Mouse (Mus musculus): ENCODE measurements around the gene Gm4737. TPM values are rescaled to one million over a fixed set of nuclear protein-coding genes. Genes with fewer than 3 reads are reported as not detected.

The Gm4737 gene
- total and polyA plus RNA-seq, 3 experiments: 50.4 to 101 (median 53.7) TPM

DNA sequence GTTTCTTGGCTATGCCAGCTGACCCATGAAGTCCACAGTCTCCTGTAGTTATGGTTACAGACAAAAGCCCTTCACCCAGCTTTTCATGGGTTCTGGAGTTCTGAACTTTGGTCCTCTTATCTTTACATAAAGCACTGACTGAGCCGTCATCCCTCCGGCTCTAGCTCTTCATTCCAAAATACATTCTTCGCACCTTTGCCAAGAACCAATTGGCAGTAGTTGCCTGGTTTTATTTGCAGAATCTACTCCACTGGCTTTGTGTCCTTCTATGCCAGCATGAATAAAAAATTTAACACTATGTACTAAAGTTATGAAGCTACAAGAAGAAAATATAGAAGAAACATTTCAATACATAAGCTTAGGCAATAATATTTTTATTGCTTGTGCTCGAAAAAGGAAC is 10.4 kb upstream of the Gm4737 start:
- Histone ChIP-seq H3K9me3 (replicated peaks) (peaks cover 4% of the 10 kb centered on the region; the same call in 1 of the 2 replicates), H3K4me1 (ENCODE audit: insufficient read depth, low read depth, low read length) (no peaks in the 10 kb centered on the region), H3K4me3 (ENCODE audit: low read depth, low read length) (no peak overlapping the region), H3K36me3 (replicated peaks) (no peaks in the 10 kb centered on the region), H3K27me3 (ENCODE audit: insufficient read depth, low read length) (no peaks in the 10 kb centered on the region)
- no peak for ATAC-seq (ENCODE audit: extremely low read depth, insufficient number of reproducible peaks, low FRiP score, poor library complexity, severe bottlenecking)
- no peak for DNase-seq (ENCODE audit: low spot score)
- TF ChIP-seq CTCF (IDR thresholded peaks at IDR 0.05; ENCODE audit: low read depth, low read length) (no peak), TAL1 (conservative IDR thresholded peaks at IDR 0.05; ENCODE audit: low read depth, low read length) (no peak), POLR2AphosphoS5 (IDR thresholded peaks at IDR 0.05; ENCODE audit: insufficient replicate concordance, low read depth, low read length) (no peak), GATA1 (IDR thresholded peaks at IDR 0.05; ENCODE audit: borderline replicate concordance, low read length) (no peak), GATA2 (IDR thresholded peaks at IDR 0.05; ENCODE audit: borderline replicate concordance, low read depth, low read length) (no peak)

DNA sequence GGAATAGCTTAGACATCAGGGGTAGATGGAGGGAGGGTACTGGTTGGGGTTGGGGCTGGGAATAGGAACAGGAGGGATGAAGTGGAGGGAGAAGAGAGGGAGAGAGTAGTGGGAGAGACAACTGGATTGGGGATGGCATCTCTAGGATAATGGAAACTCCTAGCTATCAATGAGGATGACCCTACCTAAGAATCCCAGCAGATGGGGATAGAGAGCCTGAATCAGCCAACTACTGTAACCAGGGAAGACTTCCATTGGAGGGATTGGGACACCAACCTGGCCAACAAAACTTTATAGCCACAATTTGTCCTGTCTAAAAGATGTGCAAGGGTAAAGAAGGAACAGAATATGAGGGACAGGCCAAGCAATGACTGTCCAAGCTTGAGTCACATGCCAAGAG is 3.7 kb downstream of the Gm4737 start:
- peaks cover 2% of the 10 kb centered on the region for H3K36me3 ChIP-seq (replicated peaks)
- peaks cover 5% of the 10 kb centered on the region; the same call in 1 of the 2 replicates for H3K9me3 ChIP-seq (replicated peaks)
- H3K4me1 ChIP-seq (ENCODE audit: insufficient read depth, low read depth, low read length): no peaks in the 10 kb centered on the region
- no peak for DNase-seq (ENCODE audit: low spot score)
- no peak for TF ChIP-seq CTCF (IDR thresholded peaks at IDR 0.05; ENCODE audit: low read depth, low read length)
- no peak for TF ChIP-seq POLR2AphosphoS5 (IDR thresholded peaks at IDR 0.05; ENCODE audit: insufficient replicate concordance, low read depth, low read length)
- TF ChIP-seq GATA2 (IDR thresholded peaks at IDR 0.05; ENCODE audit: borderline replicate concordance, low read depth, low read length): no peak
- TF ChIP-seq TAL1 (conservative IDR thresholded peaks at IDR 0.05; ENCODE audit: low read depth, low read length): no peak
- no peak for TF ChIP-seq GATA1 (IDR thresholded peaks at IDR 0.05; ENCODE audit: borderline replicate concordance, low read length)
- no peaks in the 10 kb centered on the region for H3K27me3 ChIP-seq (ENCODE audit: insufficient read depth, low read length)
- no peak for ATAC-seq (ENCODE audit: extremely low read depth, insufficient number of reproducible peaks, low FRiP score, poor library complexity, severe bottlenecking)
- no peak overlapping the region for H3K4me3 ChIP-seq (ENCODE audit: low read depth, low read length)

DNA sequence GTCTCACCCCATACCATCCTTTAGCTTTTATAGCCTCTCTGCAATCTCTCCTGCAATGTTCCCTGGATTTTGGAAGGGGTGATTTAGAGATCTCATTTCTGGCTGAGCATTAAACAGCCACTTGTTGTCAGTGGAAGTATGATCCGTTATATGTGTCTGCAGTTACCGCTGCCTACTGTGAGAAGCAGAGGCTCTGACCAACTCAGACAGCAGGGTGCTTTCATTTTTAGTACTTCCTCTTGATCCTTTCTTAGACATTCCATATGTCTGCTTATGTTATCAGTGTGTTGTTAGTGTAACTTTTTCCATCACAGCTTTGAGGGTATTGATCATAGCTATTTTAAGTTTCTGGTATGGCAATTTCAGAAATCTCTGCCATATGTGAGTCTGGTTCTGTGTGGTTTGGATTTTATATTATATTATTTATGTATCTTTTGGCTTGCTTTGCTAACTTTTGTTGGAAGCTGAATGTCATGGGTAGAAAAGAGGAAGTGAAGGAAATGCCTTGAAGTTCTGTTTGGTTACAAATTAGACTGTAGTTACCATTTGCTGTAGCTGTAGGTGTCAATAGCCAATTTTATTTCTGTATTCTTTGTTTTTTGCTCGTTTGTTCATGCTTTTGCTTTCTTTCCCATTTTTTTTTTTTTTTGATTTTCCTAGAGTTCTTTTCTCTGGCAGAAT is 6.1 kb downstream of the Gm4737 start:
- no peak for DNase-seq (ENCODE audit: low spot score)
- no peak for ATAC-seq (ENCODE audit: extremely low read depth, insufficient number of reproducible peaks, low FRiP score, poor library complexity, severe bottlenecking)
- no peaks in the 10 kb centered on the region for H3K4me1 ChIP-seq (ENCODE audit: insufficient read depth, low read depth, low read length)
- TF ChIP-seq GATA1 (IDR thresholded peaks at IDR 0.05; ENCODE audit: borderline replicate concordance, low read length) (no peak), TAL1 (conservative IDR thresholded peaks at IDR 0.05; ENCODE audit: low read depth, low read length) (no peak), GATA2 (IDR thresholded peaks at IDR 0.05; ENCODE audit: borderline replicate concordance, low read depth, low read length) (no peak), CTCF (IDR thresholded peaks at IDR 0.05; ENCODE audit: low read depth, low read length) (no peak), POLR2AphosphoS5 (IDR thresholded peaks at IDR 0.05; ENCODE audit: insufficient replicate concordance, low read depth, low read length) (no peak)
- H3K27me3 ChIP-seq (ENCODE audit: insufficient read depth, low read length): no peaks in the 10 kb centered on the region
- peaks cover 2% of the 10 kb centered on the region for H3K36me3 ChIP-seq (replicated peaks)
- no peak overlapping the region for H3K4me3 ChIP-seq (ENCODE audit: low read depth, low read length)
- H3K9me3 ChIP-seq (replicated peaks): peaks cover 8% of the 10 kb centered on the region; the same call in 1 of the 2 replicates

DNA sequence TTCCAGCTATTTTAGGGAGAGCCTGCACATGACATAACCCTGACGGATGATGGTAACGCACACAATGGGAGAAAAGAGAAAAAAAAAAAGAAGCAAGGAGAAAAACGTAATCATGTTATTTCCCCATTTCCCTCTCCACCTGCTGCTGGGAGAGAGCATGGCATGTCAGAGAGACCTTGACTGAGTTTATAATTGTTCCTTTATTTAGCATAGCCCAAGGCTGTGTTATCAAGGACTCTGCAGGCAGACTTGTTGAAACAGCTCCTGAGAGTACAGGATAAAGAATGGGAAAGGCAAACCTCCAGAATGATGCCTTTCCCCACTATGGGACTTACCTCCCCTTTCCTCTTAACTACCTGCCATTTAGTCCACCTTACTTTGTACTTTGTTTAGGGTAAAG is 7.9 kb downstream of the Gm4737 start:
- no peak for DNase-seq (ENCODE audit: low spot score)
- Histone ChIP-seq H3K4me1 (ENCODE audit: insufficient read depth, low read depth, low read length) (no peaks in the 10 kb centered on the region), H3K4me3 (ENCODE audit: low read depth, low read length) (no peak overlapping the region), H3K36me3 (replicated peaks) (no peaks in the 10 kb centered on the region), H3K27me3 (ENCODE audit: insufficient read depth, low read length) (no peaks in the 10 kb centered on the region), H3K9me3 (replicated peaks) (peaks cover 8% of the 10 kb centered on the region; the same call in 1 of the 2 replicates)
- no peak for ATAC-seq (ENCODE audit: extremely low read depth, insufficient number of reproducible peaks, low FRiP score, poor library complexity, severe bottlenecking)
- TF ChIP-seq TAL1 (conservative IDR thresholded peaks at IDR 0.05; ENCODE audit: low read depth, low read length) (no peak), CTCF (IDR thresholded peaks at IDR 0.05; ENCODE audit: low read depth, low read length) (no peak), POLR2AphosphoS5 (IDR thresholded peaks at IDR 0.05; ENCODE audit: insufficient replicate concordance, low read depth, low read length) (no peak), GATA1 (IDR thresholded peaks at IDR 0.05; ENCODE audit: borderline replicate concordance, low read length) (no peak), GATA2 (IDR thresholded peaks at IDR 0.05; ENCODE audit: borderline replicate concordance, low read depth, low read length) (no peak)

DNA sequence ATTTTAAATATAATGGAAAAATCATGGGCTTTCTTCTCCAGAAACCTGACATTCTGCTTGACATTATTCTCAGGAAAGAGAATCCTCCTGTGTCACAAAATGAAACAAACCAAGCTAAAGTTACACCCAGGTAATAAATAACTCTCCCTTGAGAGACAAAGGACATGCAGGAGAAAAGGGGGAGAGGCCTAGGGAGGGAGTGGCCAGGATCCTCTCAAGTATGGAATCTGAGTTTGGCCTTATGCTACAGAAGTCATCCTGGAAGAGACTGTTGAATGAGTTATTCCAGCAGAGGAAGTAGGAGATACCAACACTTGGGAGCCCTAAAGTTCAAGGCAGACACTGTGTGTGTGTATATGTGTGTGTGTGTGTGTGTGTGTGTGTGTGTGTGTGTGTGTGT is 32.6 kb downstream of the Gm4737 start:
- ATAC-seq (ENCODE audit: extremely low read depth, insufficient number of reproducible peaks, low FRiP score, poor library complexity, severe bottlenecking) (no peak), DNase-seq (ENCODE audit: low spot score) (no peak)
- Histone ChIP-seq H3K4me1 (ENCODE audit: insufficient read depth, low read depth, low read length) (no peaks in the 10 kb centered on the region), H3K27me3 (ENCODE audit: insufficient read depth, low read length) (no peaks in the 10 kb centered on the region), H3K9me3 (replicated peaks) (peaks cover 9% of the 10 kb centered on the region), H3K36me3 (replicated peaks) (no peaks in the 10 kb centered on the region), H3K4me3 (ENCODE audit: low read depth, low read length) (no peak overlapping the region)
- no peak for TF ChIP-seq GATA1 (IDR thresholded peaks at IDR 0.05; ENCODE audit: borderline replicate concordance, low read length)
- no peak for TF ChIP-seq CTCF (IDR thresholded peaks at IDR 0.05; ENCODE audit: low read depth, low read length)
- TF ChIP-seq TAL1 (conservative IDR thresholded peaks at IDR 0.05; ENCODE audit: low read depth, low read length): no peak
- no peak for TF ChIP-seq GATA2 (IDR thresholded peaks at IDR 0.05; ENCODE audit: borderline replicate concordance, low read depth, low read length)
- TF ChIP-seq POLR2AphosphoS5 (IDR thresholded peaks at IDR 0.05; ENCODE audit: insufficient replicate concordance, low read depth, low read length): no peak

DNA sequence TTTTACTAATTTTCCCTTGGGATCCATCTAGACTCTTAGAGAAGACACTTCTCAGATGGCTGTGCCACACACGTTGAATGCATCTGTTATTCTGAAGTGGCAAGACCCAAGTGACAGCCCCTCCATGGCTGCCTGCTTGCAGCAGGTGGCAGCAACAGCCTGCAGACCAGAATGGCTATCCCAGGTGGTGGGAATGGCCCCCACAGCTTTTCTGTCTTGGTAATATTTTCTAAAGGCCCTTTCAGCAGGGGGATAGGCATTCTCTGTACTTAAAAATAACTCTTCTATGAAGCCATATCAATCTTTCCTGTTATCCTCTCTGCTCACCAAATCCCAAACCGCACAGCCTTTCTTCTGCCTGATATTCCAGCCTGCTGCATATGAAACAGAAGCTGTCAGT is 33.5 kb downstream of the Gm4737 start:
- TF ChIP-seq TAL1 (conservative IDR thresholded peaks at IDR 0.05; ENCODE audit: low read depth, low read length) (no peak), CTCF (IDR thresholded peaks at IDR 0.05; ENCODE audit: low read depth, low read length) (no peak), POLR2AphosphoS5 (IDR thresholded peaks at IDR 0.05; ENCODE audit: insufficient replicate concordance, low read depth, low read length) (no peak), GATA2 (IDR thresholded peaks at IDR 0.05; ENCODE audit: borderline replicate concordance, low read depth, low read length) (no peak), GATA1 (IDR thresholded peaks at IDR 0.05; ENCODE audit: borderline replicate concordance, low read length) (no peak)
- ATAC-seq (ENCODE audit: extremely low read depth, insufficient number of reproducible peaks, low FRiP score, poor library complexity, severe bottlenecking) (no peak), DNase-seq (ENCODE audit: low spot score) (no peak)
- no peaks in the 10 kb centered on the region for H3K36me3 ChIP-seq (replicated peaks)
- no peaks in the 10 kb centered on the region for H3K4me1 ChIP-seq (ENCODE audit: insufficient read depth, low read depth, low read length)
- H3K4me3 ChIP-seq (ENCODE audit: low read depth, low read length): no peak overlapping the region
- H3K27me3 ChIP-seq (ENCODE audit: insufficient read depth, low read length): no peaks in the 10 kb centered on the region
- H3K9me3 ChIP-seq (replicated peaks): peaks cover 12% of the 10 kb centered on the region

Data from G1E (cell line).